Mouse (Mus musculus): ENCODE data around the gene AW822073. TPM values are rescaled to one million over a fixed set of nuclear protein-coding genes. Genes with fewer than 3 reads are reported as not detected.
"Not testable (repeated sequence)": the region's sequence is repeated elsewhere in the genome, so short reads cannot be mapped to it uniquely, and the experiment has no call there.

Gene AW822073
- polyA plus RNA-seq, 1 experiment from 2014 or later: not detected

DNA sequence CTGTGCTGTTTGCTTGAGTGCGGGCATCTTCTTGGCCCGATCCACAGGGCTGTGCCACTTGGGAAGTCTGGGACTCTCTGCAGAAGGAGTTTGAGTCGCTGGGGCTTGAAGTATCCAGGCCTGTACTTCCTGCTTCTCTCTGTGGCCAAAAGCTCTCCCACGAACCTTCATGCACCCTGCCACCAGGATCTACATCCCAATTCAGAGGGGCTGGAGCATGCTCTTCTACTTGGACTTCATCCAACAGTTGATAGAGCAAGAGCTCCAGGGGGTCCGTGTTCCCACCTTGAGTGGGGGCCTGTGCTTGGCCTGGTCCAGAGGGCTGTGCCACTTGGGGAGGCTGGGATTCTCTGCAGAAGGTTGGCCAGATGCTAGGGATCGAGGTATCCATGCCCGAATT is 6.4 kb upstream of the AW822073 start:
- POLR2A ChIA-PET, ATAC-seq: not testable (repeated sequence)

GRCm38 (mm10) chr10:58230021-58230420 is 5.3 kb upstream of the AW822073 start:
- POLR2A ChIA-PET; CTCF ChIA-PET; ATAC-seq; DNase-seq (ENCODE audit: low read depth, low spot score); H3K27me3 ChIP-seq; in situ Hi-C loops (cut with MboI; ENCODE audit: low pct_unique_long_range_greater_than_20kb): not testable (repeated sequence)

More for the DNA sequence above, 6.4 kb upstream of the AW822073 start:
- CTCF ChIA-PET; H3K27me3 ChIP-seq; DNase-seq (ENCODE audit: low read depth, low spot score); in situ Hi-C loops (cut with MboI; ENCODE audit: low pct_unique_long_range_greater_than_20kb): not testable (repeated sequence)

- ATAC-seq; in situ Hi-C loops (cut with MboI; ENCODE audit: low pct_unique_long_range_greater_than_20kb); H3K27me3 ChIP-seq; DNase-seq (ENCODE audit: low read depth, low spot score); POLR2A ChIA-PET; CTCF ChIA-PET: not testable (repeated sequence)
These were observed 3.1 kb upstream of the AW822073 start for GRCm38 (mm10) chr10:58227798-58228197.

DNA sequence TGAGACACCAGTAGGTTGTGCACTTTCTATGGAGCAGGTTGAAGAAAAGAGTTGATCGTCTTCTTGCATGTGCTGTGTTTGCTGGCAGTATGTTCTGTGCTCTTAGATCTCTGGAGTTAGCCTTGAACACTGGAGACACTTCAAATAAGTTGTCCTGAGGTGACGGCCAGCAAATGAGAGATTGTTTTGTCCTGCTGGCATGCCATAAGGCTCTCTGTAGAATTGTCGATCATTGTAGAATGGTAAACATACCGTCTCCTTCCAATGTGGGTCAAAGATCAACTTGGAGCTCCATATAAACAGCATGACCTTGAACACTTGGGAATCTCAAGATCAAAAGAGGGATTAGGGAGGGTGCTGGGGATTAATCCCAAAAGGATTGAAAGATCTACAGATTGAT is 1.6 kb upstream of the AW822073 start:
- POLR2A ChIA-PET: not testable (repeated sequence)

DNA sequence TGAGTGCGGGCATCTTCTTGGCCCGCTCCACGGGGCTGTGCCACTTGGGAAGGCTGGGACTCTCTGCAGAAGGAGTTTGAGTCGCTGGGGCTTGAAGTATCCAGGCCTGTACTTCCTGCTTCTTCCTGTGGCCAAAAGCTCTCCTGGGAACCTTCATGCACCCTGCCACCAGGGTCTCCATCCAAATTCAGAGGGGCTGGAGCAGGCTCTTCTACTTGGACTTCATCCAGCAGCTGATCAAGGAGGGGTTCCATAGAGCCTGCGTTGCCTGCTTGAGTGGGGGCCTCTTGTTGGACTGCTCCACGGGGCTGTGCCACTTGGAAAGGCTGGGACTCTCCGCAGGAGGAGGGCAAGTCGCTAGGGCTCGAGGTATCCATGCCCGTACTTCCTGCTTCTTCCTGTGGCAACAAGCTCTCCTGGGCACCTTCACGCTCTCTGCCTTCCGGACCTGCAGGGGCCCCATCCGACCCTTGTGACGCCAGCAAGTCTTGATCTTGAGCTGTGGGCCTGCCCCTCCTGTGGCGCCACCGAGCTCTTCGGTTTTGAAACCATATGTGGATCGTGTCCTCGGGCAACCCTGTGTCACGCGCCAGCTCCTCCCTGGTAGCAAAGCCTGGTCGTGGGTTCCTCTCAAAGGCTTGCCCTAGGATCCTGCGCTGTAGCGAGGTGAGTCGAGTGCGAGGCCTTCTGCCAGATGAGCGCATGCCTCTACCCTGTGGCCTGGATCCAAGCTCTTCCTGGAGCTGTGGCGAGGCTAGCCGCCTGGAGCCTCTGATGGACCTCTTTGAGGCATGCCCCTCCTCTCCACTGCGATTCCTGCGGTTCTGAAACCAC is 541 bp downstream of the AW822073 start:
- H3K27me3 ChIP-seq; ATAC-seq; in situ Hi-C loops (cut with MboI; ENCODE audit: low pct_unique_long_range_greater_than_20kb); POLR2A ChIA-PET; CTCF ChIA-PET; DNase-seq (ENCODE audit: low read depth, low spot score): not testable (repeated sequence)

More for the DNA sequence above, 1.6 kb upstream of the AW822073 start:
- in situ Hi-C loops (cut with MboI; ENCODE audit: low pct_unique_long_range_greater_than_20kb); H3K27me3 ChIP-seq; ATAC-seq; CTCF ChIA-PET; DNase-seq (ENCODE audit: low read depth, low spot score): not testable (repeated sequence)

GRCm38 (mm10) chr10:58223161-58223560 is 1.6 kb downstream of the AW822073 start:
- ATAC-seq; POLR2A ChIA-PET; DNase-seq (ENCODE audit: low read depth, low spot score); H3K27me3 ChIP-seq; CTCF ChIA-PET; in situ Hi-C loops (cut with MboI; ENCODE audit: low pct_unique_long_range_greater_than_20kb): not testable (repeated sequence)

GRCm38 (mm10) chr10:58221571-58221970 is 3.2 kb downstream of the AW822073 start:
- in situ Hi-C loops (cut with MboI; ENCODE audit: low pct_unique_long_range_greater_than_20kb); H3K27me3 ChIP-seq; DNase-seq (ENCODE audit: low read depth, low spot score); POLR2A ChIA-PET; CTCF ChIA-PET; ATAC-seq: not testable (repeated sequence)

- in situ Hi-C loops (cut with MboI; ENCODE audit: low pct_unique_long_range_greater_than_20kb): no loop called here
- ATAC-seq (no peak), DNase-seq (ENCODE audit: low read depth, low spot score) (no peak)
- POLR2A ChIA-PET: no interaction called here
- CTCF ChIA-PET: no interaction called here
- peaks cover 14% of the 10 kb centered on the region for H3K27me3 ChIP-seq
- no peak for TF ChIP-seq CTCF (IDR thresholded peaks at IDR 0.05)
These were observed 4.0 kb downstream of the AW822073 start for GRCm38 (mm10) chr10:58220726-58221125.

GRCm38 (mm10) chr10:58217366-58217765 is 7.4 kb downstream of the AW822073 start:
- POLR2A ChIA-PET: no interaction called here
- CTCF ChIA-PET: no interaction called here
- ATAC-seq (no peak), DNase-seq (ENCODE audit: low read depth, low spot score) (no peak)
- no peak for TF ChIP-seq CTCF (IDR thresholded peaks at IDR 0.05)
- in situ Hi-C loops (cut with MboI; ENCODE audit: low pct_unique_long_range_greater_than_20kb): no loop called here
- H3K27me3 ChIP-seq: peaks cover 35% of the 10 kb centered on the region

DNA sequence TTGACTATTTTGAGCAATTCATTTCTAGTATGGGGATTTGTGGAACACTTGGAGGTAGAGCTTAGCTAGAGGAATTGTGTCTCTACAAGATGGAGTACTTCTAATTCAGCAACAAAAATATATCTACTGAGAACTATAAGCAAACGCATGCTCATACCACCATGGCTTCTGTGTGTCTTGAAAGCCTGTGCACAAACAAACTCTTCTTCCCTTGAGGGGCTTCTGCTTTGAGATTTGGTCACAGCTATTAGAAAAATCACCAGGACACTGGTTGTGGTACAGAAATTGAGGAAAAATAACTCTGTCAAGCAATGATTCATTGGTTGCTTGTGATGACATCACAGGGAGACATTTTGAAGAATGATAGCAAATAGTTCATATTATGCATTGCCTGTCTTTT is 9.4 kb downstream of the AW822073 start:
- ATAC-seq (no peak), DNase-seq (ENCODE audit: low read depth, low spot score) (no peak)
- ChIA-PET CTCF (no interaction called here), POLR2A (no interaction called here)
- TF ChIP-seq CTCF (IDR thresholded peaks at IDR 0.05): no peak
- in situ Hi-C loops (cut with MboI; ENCODE audit: low pct_unique_long_range_greater_than_20kb): no loop called here
- peaks cover 35% of the 10 kb centered on the region for H3K27me3 ChIP-seq

DNA sequence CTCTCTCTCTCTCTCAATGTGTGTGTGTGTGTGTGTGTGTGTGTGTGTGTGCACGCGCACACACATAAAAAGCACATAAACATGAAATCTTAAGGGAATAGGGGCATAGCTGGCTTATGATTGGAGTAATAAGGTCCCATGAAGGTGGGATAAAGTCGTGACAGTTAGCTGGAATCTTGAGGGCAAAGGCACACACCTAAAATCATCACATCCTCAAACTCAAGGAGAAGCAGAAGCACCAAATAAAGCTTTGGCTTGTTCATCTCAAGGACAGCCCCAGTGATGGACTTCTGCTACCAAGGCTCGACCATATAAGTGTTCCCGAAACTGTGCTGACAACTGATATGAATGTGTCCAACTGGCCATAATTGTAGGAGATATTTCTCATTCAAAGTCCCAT is 9.8 kb downstream of the AW822073 start:
- H3K27me3 ChIP-seq: peaks cover 35% of the 10 kb centered on the region
- in situ Hi-C loops (cut with MboI; ENCODE audit: low pct_unique_long_range_greater_than_20kb): no loop called here
- ATAC-seq (no peak), DNase-seq (ENCODE audit: low read depth, low spot score) (no peak)
- CTCF ChIA-PET: no interaction called here
- no peak for TF ChIP-seq CTCF (IDR thresholded peaks at IDR 0.05)
- POLR2A ChIA-PET: no interaction called here

GRCm38 (mm10) chr10:58214497-58214896 is 10.2 kb downstream of the AW822073 start:
- peaks cover 35% of the 10 kb centered on the region for H3K27me3 ChIP-seq
- TF ChIP-seq CTCF (IDR thresholded peaks at IDR 0.05): no peak
- no peak for ATAC-seq
- CTCF ChIA-PET: no interaction called here
- no peak for DNase-seq (ENCODE audit: low read depth, low spot score)
- POLR2A ChIA-PET: no interaction called here
- in situ Hi-C loops (cut with MboI; ENCODE audit: low pct_unique_long_range_greater_than_20kb): no loop called here

All from Patski (cell line).